Mouse (Mus musculus): ENCODE measurements around the gene Cyfip2.

- TF ChIP-seq CTCF (IDR thresholded peaks at IDR 0.05; ENCODE audit: low read depth): no peak
- TF ChIP-seq EP300 (IDR thresholded peaks at IDR 0.05; ENCODE audit: low read depth): no peak
Measured at GRCm38 (mm10) chr11:46214368-46215230, 98.1 kb downstream of the Cyfip2 start.

All from liver, postnatal 0 days (tissue).